Mouse (Mus musculus) heart, embryonic 16.5 days (tissue): Measurements from ENCODE around the gene Mlf2. TPM values are rescaled to one million over a fixed set of nuclear protein-coding genes. Genes with fewer than 3 reads are reported as not detected.
"Not testable (repeated sequence)": the region's sequence is repeated elsewhere in the genome, so short reads cannot be mapped to it uniquely, and the experiment has no call there.

Source experiments
- ATAC-seq: fragments of 200-750 bp; cut with Nextera tagmentation; replicated peaks from 2 replicates; pipeline ENCODE4 v1.8.0; 2017; ENCODE audit warnings: moderate number of reproducible peaks; ENCODE audit not compliant: insufficient read depth, low FRiP score; ENCODE audit errors: extremely low read depth
- H3K27ac ChIP-seq: fragments of 300-500 bp; sonication (generic); 2 replicates; pipeline ENCODE4 v1.5.1; 2014; ENCODE audit warnings: mild to moderate bottlenecking, low read length, control low read depth, moderate library complexity
- H3K27me3 ChIP-seq: fragments of 300-500 bp; sonication (generic); 2 replicates; pipeline ENCODE4 v1.6.1; 2014; ENCODE audit warnings: low read length, mixed read lengths; ENCODE audit not compliant: control insufficient read depth, insufficient read depth
- H3K36me3 ChIP-seq: fragments of 300-500 bp; sonication (generic); 2 replicates; pipeline ENCODE4 v1.6.1; 2014; ENCODE audit not compliant: control insufficient read depth, insufficient read depth
- H3K4me1 ChIP-seq: fragments of 300-500 bp; sonication (generic); 2 replicates; pipeline ENCODE4 v1.6.1; 2014; ENCODE audit warnings: low read length, mixed read lengths; ENCODE audit not compliant: control insufficient read depth, insufficient read depth
- H3K4me2 ChIP-seq: fragments of 300-500 bp; sonication (generic); 2 replicates; pipeline ENCODE4 v1.6.1; 2014; ENCODE audit warnings: low read depth, mild to moderate bottlenecking, control low read depth, low read length
- H3K4me3 ChIP-seq: fragments of 300-500 bp; sonication (generic); 2 replicates; pipeline ENCODE4 v1.5.1; 2014; ENCODE audit warnings: mild to moderate bottlenecking, control low read depth, low read length
- H3K9ac ChIP-seq: fragments of 300-500 bp; sonication (generic); 2 replicates; pipeline ENCODE4 v1.6.1; 2014; ENCODE audit warnings: low read length, control low read depth
- H3K9me3 ChIP-seq: fragments of 300-500 bp; sonication (generic); replicated peaks from 2 replicates; pipeline ENCODE4 v1.6.1; 2016; ENCODE audit warnings: low read length; ENCODE audit not compliant: control insufficient read depth
- WGBS: fragments of 180-500 bp; shearing (Covaris S2); extraction: QIAGEN DNeasy Blood & Tissue Kit; methylation state at CpG from one replicate; pipeline ENCODE4 v1.1.7; 2014; 5-methylcytosine and 5-hydroxymethylcytosine counted together
- polyA plus RNA-seq: library from polyadenylated mRNA; unstranded; fragments of >200 nt; fragmentation: Nextera tagmentation; extraction: Ambion mirVana; gene quantifications from 2 replicates; pipeline ENCODE4 v1.2.1, GENCODE M21; 2015

The Mlf2 gene
- polyA plus RNA-seq, 1 experiment from 2014 or later = 398 TPM

DNA sequence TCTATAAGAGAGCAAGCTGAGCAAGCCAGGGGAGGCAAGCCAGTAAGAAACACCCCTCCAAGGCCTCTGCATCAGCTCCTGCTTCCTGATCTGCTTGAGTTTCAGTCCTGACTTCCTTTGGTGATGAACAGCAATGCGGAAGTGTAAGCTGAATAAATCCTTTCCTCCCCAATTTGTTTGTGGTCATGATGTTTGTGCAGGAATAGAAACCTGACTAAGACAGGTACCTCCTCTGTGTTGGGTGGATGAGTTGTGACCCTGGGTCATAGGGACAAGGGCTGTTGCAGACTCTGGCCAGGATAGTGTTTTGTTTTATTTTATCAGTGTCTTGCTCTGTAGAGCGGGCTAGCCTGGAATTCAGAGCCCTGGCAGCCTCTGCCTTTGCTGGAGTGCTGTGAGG lies 37.1 kb upstream of the Mlf2 start:
- H3K27me3 ChIP-seq, H3K9me3 ChIP-seq, H3K4me1 ChIP-seq, H3K36me3 ChIP-seq, H3K4me3 ChIP-seq, ATAC-seq, H3K9ac ChIP-seq, H3K4me2 ChIP-seq, H3K27ac ChIP-seq: not testable (repeated sequence)
- WGBS = 84% methylated on average over 2 of the region's 2 CpGs

DNA sequence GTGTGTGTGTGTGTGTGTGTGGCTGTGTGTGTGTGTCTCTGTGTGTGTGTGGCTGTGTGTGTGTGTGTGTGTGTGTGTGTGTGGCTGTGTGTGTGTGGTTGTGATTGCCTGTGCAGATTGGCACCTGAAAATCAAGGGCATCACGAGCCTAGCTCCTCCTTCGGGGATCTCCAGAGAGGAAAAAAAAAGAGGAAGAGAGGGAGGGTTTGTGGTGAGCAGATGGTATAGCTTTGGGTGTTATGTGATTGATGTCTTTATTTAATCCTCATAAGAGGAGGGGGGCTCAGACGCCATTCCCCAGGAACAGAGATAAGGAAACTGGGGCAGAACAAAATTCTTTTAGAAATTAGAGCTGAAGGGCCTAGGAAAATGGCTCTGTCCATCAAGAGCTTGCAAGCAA lies 32.8 kb upstream of the Mlf2 start:
- no peak overlapping the region for H3K4me3 ChIP-seq
- no peaks in the 10 kb centered on the region for H3K9me3 ChIP-seq
- no peaks in the 10 kb centered on the region for H3K4me1 ChIP-seq
- H3K36me3 ChIP-seq = no peaks in the 10 kb centered on the region
- WGBS = 30% methylated on average over 3 of the region's 3 CpGs
- H3K27ac ChIP-seq = no peak overlapping the region
- H3K27me3 ChIP-seq = no peaks in the 10 kb centered on the region
- H3K9ac ChIP-seq = no peak overlapping the region
- no peak for ATAC-seq
- H3K4me2 ChIP-seq = no peak overlapping the region

DNA sequence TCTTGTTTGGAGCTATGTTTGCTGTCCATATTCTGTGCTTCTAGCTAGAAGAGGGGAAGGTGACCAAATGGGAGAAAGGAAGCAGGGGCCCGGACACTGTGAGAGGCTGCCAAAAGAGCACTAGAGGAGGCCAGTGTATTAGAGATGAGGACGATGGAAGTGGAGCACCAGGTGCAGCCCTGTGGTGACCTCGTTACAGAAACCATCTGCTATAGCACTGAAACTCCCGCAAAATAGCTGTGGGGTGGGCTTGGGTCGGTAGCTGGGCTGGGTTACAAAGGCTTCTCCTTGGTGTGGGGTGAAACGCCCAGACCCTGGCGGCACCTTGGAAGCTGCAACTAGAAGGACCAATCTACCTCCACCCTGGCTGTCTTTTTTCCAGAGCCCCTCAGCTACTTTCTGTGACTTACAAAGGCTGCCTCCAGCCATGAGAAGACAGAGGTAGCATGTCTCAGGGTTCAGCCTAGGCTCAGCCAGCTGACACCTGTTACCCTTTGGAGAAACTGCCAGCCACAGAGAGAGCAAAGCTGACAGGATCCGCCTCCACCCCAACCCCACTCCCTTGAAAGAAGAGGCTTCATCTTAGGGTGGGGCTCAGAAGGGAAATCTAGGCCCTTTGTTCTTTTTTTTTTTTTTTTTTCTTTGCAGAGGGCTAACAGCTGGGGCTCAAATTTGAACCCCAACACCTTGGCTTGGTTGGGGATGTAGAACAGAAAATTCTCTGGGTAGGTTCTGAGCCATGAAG lies 31.0 kb upstream of the Mlf2 start:
- Histone ChIP-seq H3K4me2 (no peak overlapping the region), H3K9me3 (no peaks in the 10 kb centered on the region), H3K4me3 (no peak overlapping the region), H3K9ac (no peak overlapping the region), H3K27ac (peak overlapping the region; percentile 57), H3K36me3 (no peaks in the 10 kb centered on the region), H3K4me1 (peaks cover 7% of the 10 kb centered on the region), H3K27me3 (no peaks in the 10 kb centered on the region)
- no peak for ATAC-seq
- 59% methylated on average over 8 of the region's 8 CpGs for WGBS

DNA sequence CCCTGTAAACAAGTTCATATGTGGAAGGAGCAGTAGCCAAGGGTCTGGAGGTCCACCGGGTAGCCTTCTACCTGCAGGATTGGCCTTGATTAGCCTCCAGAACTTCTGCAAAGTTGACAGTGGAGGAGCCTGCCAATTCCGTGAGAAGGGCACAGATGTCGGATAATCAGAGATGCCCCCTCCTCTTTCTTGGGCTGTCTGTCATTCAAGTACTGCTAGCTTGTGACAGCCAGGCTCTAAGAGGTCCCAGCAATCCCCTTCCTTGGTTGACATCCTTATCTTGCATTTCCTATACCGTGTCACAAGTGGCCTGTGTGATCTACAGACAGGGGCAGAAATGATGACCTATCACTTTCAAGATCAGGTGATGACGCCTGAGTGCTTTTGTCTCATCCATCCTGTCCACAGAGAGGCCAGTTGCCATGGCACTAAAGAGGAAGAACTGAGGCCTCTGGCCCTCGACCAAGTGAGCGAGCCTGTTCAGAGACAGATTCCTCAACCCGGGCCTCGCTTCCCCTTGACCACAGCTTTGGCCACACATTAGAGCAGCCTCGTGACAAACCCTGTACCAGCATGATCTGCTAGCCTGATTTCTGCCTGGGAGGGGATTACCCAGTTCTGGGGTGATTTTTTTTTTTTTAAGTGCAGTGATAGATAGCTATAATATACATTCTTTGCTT lies 30.2 kb upstream of the Mlf2 start:
- Histone ChIP-seq H3K4me3 (no peak overlapping the region), H3K9me3 (no peaks in the 10 kb centered on the region), H3K27ac (peak overlapping the region; percentile 44; the same call in 1 of the 2 replicates), H3K9ac (no peak overlapping the region), H3K27me3 (no peaks in the 10 kb centered on the region), H3K4me2 (no peak overlapping the region), H3K36me3 (no peaks in the 10 kb centered on the region), H3K4me1 (peaks cover 8% of the 10 kb centered on the region)
- ATAC-seq = no peak
- WGBS = 31% methylated on average over 10 of the region's 10 CpGs

DNA sequence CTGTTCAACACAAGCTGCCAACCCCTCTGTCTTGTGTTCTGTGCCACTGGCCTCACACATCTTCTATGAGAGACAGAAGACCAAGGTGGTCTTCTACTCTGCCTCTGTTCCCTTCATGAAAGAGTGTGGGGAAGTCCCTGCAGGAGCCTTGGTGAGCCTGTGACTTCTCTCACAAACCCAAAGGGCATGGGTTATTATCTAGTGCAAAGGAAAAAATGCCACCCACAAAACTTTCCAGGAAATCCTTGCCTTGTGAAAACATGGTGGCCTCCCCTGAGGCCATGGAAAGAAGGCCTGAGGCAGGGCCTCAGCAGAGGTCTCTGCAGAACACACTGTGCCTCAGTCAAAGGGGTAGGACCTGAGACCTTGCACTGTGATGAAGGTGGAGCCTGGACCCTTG lies 29.3 kb upstream of the Mlf2 start:
- Histone ChIP-seq H3K9me3 (no peaks in the 10 kb centered on the region), H3K36me3 (no peaks in the 10 kb centered on the region), H3K27ac (no peak overlapping the region), H3K4me1 (peaks cover 8% of the 10 kb centered on the region), H3K27me3 (no peaks in the 10 kb centered on the region), H3K9ac (no peak overlapping the region), H3K4me3 (no peak overlapping the region), H3K4me2 (no peak overlapping the region)
- no peak for ATAC-seq

DNA sequence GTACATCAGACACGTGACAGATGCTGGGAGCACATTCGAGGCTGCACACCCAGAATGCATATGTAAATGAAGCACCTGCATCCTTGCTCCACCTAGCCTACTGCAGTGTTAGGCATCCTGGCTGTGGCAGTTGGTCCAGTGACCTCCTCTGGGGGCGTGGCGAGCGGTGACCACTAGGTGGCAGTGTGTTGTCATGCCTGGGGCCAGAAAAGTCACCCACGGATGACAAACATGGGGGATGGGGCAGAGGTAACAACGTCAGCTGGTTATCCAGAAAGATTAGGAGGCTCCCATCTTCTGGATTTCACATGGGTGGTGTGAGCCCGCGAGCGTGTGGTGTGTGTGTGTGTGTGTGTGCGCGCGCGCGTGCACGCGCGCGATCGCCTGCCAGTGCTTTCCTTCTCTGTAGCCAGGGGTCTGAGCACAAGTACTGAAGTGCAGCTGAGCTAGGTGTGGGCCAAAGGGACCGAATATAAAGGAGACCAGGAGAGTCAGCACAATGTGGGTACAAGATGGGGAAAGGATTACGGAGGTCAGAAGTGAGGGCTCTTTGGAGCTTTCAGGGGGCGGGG lies 27.5 kb upstream of the Mlf2 start:
- peaks cover 2% of the 10 kb centered on the region; the same call in 1 of the 2 replicates for H3K27me3 ChIP-seq
- peak overlapping the region; percentile 81 for H3K9ac ChIP-seq
- peak overlapping the region; percentile 98 for H3K27ac ChIP-seq
- H3K4me3 ChIP-seq = peak overlapping the region; percentile 65
- no peaks in the 10 kb centered on the region for H3K36me3 ChIP-seq
- ATAC-seq = peak; percentile 82
- H3K4me1 ChIP-seq = peaks cover 8% of the 10 kb centered on the region
- WGBS = under 1% methylated on average over 23 of the region's 23 CpGs
- peak overlapping the region; percentile 90 for H3K4me2 ChIP-seq
- no peaks in the 10 kb centered on the region for H3K9me3 ChIP-seq

DNA sequence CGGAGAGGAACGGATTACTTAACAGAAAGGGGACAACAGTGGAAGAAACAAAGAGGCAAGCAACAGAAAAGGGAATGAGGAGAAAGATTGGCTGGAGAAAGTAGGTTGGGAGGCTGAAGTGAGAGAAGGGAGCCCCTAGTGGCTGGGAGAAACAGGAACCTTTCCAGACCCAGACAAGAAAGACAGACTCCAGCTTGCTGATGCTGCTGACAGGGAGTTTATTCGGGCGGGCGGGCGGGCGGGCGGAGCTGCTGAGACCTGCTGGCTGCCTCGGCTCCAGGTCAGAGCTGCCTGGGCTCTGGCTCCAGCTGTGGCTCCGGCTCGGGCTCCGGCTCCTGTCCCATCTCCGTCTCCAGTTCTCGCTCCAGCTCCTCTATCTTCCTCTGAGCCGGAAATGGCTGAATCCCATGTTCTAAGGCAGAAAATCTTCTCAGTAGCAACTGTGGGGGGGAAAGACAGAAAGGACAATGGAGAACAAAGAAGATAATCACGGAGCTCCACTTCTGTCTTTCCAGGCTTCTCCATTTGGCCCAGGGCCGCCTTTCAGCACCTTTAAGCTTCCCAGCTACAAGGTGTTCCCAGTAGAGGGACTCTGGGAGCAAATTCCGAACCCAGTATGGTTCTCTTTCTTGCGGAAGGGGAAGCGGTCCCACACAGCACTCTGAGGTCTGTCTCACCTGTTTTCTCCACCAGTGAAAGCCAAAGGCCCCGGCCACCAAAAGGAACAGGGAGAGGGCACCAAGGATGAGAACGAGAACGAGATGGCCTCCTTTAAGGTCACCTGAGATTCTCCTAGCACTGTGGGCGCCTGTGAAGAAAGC lies 26.8 kb upstream of the Mlf2 start:
- Histone ChIP-seq H3K4me3 (peak overlapping the region; percentile 65), H3K9me3 (no peaks in the 10 kb centered on the region), H3K4me1 (peaks cover 8% of the 10 kb centered on the region), H3K36me3 (no peaks in the 10 kb centered on the region), H3K27me3 (peaks cover 3% of the 10 kb centered on the region; the same call in 1 of the 2 replicates), H3K27ac (peak overlapping the region; percentile 98), H3K4me2 (peak overlapping the region; percentile 90), H3K9ac (peak overlapping the region; percentile 81)
- 11% methylated on average over 24 of the region's 24 CpGs for WGBS
- peak; percentile 66 for ATAC-seq

DNA sequence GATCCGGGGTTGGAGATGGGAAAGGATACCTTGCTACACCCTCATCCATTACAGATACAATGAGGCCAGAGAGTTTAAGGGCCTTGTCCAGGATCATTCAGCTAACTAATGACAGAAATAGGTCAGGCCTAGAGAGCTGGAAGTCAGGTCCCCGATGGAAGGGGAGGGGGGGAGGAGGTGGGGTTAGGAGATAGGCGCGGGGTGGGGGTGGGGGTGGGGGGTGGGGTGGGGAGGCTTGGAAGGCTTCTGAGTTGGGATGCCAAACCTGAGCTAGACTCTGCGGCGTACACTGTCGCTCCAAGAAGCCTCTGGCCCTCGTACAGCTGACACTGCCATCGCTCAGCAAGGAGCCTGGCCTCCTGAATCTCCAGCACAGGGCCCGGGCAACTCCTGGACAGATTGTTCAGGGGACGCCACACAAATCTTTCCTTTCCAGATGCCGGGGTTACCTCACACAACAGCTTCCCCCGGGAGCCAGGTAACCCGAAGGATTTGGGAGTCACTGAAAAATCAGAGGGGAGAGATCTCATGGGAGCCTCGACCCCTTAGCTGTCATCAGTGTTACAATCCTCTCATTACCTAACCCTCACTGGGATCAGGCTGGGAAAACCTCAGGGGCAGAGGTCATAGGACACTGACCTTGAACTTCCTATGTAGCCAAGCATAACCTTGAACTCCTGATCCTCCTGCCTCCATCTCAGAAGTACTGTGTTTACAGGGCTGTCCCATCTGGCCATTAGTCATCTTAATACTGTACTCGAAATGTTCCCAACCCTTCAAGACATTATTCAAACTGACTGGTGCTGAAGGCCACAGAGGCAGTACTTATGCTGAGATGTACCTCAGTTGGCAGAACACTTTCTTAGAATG lies 26.0 kb upstream of the Mlf2 start:
- peak overlapping the region; percentile 98 for H3K27ac ChIP-seq
- ATAC-seq = no peak

More for the DNA sequence above, 26.0 kb upstream of the Mlf2 start:
- peak overlapping the region; percentile 90 for H3K4me2 ChIP-seq
- peaks cover 7% of the 10 kb centered on the region; the same call in 1 of the 2 replicates for H3K27me3 ChIP-seq
- H3K36me3 ChIP-seq = no peaks in the 10 kb centered on the region
- H3K9me3 ChIP-seq = no peaks in the 10 kb centered on the region
- WGBS = 50% methylated on average over 14 of the region's 16 CpGs
- peak overlapping the region; percentile 81 for H3K9ac ChIP-seq
- no peak overlapping the region; the same call in 1 of the 2 replicates for H3K4me3 ChIP-seq
- H3K4me1 ChIP-seq = peaks cover 13% of the 10 kb centered on the region
